Mouse (Mus musculus) thymus, postnatal 25 days (tissue): ENCODE results near the gene Agap2.
A peak's percentile ranks its signal among the peaks of the same experiment; 100 is the strongest.

Experiments
- DNase-seq: peaks from one replicate; pipeline ENCODE4 v3.0.0; 2022

Agap2 gene

DNA sequence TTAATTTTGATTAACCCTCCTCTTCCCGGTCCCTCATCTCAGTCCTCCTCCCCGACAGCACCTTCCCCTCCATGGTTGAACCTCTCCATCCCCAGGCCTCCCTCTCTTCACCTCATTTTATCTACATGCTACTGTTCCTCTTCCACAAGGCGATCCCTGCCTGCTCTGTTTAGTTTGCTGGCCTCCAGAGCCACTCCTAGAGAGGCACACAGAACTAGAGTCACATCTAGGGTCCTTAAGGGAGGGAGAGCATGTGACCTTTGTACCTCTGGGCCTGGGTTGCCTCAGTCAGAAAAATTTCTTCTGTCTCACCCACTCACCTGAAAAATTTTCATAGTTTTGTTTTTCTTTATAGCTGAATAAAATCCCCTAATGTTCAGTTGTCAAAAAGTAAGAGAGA is 62.8 kb downstream of the Agap2 start:
- no peak for DNase-seq

DNA sequence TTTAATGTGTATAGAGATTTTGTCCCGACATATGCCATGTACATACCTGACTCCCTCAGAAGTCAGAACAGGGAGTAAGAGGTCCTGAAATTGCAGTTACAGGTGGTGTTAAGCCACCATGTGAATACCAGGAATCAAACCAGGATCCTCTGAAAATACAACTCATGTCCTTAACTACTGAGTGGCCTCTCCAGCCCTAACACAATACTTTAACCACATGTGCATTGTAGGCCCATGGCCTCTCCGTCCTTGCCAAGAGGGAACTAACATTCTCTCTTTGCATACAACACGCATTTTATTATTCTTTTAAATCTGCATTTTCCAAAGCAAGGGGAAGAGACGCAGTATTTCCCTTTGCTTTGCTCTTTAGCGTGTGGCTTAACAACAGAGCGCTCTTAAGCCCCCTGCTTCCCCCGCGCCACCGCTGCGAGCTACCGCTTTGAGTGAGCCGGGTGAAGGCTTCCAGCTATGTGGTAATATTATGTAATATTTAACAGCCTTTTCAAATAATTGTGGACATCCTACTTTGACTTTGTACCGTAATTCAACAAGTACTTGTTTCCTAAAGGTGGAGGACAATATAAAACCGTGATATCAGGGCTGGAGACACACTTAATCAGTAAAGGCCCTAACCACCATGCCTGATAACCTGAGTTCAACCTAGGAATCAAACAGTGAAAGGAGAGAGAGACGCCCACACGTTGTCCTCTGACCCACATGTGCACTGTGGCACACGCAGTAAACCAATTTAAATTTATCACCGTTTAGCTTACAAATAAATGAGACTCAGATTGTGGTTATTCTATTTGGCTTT is 63.5 kb downstream of the Agap2 start:
- no peak for DNase-seq

DNA sequence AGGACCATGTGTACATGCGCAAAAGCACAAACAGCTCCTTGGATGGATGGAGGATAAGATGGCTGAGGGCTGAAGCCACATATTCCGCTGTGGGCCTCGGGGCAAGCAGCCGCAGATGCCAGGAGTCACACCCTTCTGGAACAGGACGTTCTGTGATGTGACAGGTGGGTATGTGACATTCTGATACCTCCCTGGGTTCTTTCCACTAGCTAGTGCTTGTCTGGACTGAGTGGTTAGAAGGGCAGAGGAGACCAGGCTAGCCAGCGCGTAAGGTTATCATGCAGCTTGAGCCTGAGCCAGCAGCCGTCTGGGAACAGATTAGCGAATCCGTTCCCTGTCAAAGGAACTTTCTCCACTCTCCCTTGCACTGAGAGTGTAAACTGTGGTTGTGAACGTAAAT is 65.9 kb downstream of the Agap2 start:
- DNase-seq: no peak

DNA sequence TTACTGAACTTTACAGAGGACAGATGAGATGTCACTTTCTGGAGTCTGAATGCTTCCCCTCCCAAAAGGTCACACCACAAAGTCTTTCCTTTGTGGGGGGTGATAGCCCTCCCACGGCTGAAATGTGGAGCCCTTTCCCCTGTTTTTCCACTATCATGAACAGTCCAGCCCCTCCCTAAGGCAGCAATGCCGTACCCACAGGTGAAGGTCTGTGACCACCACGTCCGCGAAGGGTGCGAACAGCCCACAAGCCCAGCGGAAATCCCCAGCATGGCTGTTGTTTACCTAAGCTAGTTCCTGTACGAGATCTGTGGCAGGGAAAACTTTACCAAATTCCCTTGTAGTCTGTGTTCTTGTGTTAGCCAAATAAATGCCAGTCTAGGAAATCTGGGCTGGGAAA is 66.4 kb downstream of the Agap2 start:
- peak; percentile 72 for DNase-seq
